Mouse (Mus musculus): ENCODE results near the gene Cnnm3. TPM values are rescaled to one million over a fixed set of nuclear protein-coding genes. Genes with fewer than 3 reads are reported as not detected.

Gene Cnnm3
- polyA plus RNA-seq, 1 experiment from 2014 or later = 3.3 TPM

DNA sequence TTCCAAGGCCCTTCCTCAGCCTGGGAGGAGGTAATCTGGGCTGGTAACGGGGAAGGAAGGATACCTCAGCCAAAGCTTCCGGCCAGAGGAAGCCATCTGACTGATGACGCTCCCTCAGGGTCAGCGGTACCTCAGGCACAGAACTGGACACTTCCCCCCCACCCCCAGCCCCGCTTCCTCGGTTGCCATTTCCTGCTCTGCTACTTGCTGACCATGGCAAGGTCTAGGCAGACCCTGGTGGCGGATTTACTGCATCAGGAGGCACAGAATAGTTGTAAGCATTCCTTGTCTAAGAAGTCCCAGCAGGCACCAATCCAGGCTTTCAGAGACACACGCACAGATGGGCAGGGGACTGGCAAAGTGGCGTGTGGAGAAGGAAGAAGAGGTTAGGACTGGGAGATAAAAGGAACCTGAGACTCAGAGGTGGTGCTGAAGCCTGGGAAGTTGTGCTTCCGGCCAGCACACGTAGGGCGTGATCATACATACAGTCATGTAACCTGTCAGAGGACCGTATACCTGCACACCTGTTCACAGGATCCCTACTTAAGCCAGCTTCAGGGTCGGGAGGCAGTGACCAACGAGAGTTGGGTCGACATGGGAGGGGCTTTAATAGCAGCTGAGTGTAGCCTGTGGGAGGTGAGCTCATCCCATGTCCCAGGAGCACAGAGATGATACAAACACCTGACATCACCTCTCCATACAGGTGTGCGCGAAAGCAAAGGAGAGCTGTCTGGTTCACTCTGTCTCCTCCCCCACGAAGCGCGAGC is 43.1 kb downstream of the Cnnm3 start:
- TF ChIP-seq CTCF (IDR thresholded peaks at IDR 0.05) (no peak), EP300 (IDR thresholded peaks at IDR 0.05) (no peak; the same call in 1 of the 2 replicates)
- peak overlapping the region; percentile 99 for H3K27ac ChIP-seq (ENCODE audit: low read length)
- no peak overlapping the region for H3K9ac ChIP-seq (replicated peaks; ENCODE audit: low read depth)
- peaks cover 26% of the 10 kb centered on the region for H3K4me1 ChIP-seq (ENCODE audit: insufficient read depth, low read depth, low read length)
- no peak overlapping the region for H3K4me3 ChIP-seq (ENCODE audit: low read depth, low read length)
- 57% methylated on average over 21 of the region's 21 CpGs for WGBS
- H3K36me3 ChIP-seq (ENCODE audit: insufficient read depth, low read length) = peaks cover 36% of the 10 kb centered on the region
- H3K9me3 ChIP-seq (ENCODE audit: low read length) = no peaks in the 10 kb centered on the region
- DNase-seq (ENCODE audit: low spot score) (no peak), ATAC-seq (no peak)
- peak overlapping the region; percentile 84 for H3K4me2 ChIP-seq (replicated peaks; ENCODE audit: low read depth, low read length)
- H3K27me3 ChIP-seq (replicated peaks; ENCODE audit: insufficient read depth, low read length) = no peaks in the 10 kb centered on the region

DNA sequence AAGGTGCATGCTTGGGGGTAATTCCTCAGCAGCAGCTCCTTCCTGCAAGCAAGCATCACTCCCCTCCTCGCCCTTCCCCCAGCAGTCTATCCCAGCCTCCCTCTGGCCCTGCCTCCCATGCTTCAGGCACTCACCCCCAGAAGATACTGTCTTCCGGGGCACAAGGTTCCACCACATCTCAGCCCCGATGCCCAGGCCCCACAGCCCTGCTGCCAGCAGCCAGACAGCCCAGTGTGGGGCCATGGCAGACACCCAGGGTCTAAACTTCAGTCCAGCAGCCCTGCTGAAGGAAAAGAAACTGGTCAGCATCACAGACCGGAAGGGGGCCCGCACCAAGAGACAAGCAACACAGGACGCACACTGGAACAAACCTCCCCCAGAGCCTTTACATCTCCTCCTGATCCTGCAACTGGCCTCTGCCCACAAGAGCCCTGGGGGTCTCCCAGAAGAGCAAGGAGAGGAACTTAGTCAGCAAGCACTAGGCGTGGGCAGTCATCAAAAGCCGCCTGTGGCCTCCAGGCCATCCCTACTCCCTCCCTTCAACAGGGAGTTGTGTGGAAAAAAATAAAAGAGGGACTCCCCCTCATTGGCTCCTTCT is 44.2 kb downstream of the Cnnm3 start:
- H3K4me1 ChIP-seq (ENCODE audit: insufficient read depth, low read depth, low read length) = peaks cover 26% of the 10 kb centered on the region
- H3K27ac ChIP-seq (ENCODE audit: low read length) = peak overlapping the region; percentile 99
- H3K4me2 ChIP-seq (replicated peaks; ENCODE audit: low read depth, low read length) = peak overlapping the region; percentile 84
- peaks cover 26% of the 10 kb centered on the region for H3K36me3 ChIP-seq (ENCODE audit: insufficient read depth, low read length)
- H3K4me3 ChIP-seq (ENCODE audit: low read depth, low read length) = peak overlapping the region; percentile 85
- TF ChIP-seq CTCF (IDR thresholded peaks at IDR 0.05) = peak; percentile 8; the same call in 1 of the 2 replicates
- TF ChIP-seq EP300 (IDR thresholded peaks at IDR 0.05) = no peak
- ATAC-seq (no peak), DNase-seq (ENCODE audit: low spot score) (no peak)
- H3K9ac ChIP-seq (replicated peaks; ENCODE audit: low read depth) = peak overlapping the region; percentile 91
- H3K9me3 ChIP-seq (ENCODE audit: low read length) = no peaks in the 10 kb centered on the region
- H3K27me3 ChIP-seq (replicated peaks; ENCODE audit: insufficient read depth, low read length) = no peaks in the 10 kb centered on the region
- WGBS = 0% methylated on average over 7 of the region's 8 CpGs

DNA sequence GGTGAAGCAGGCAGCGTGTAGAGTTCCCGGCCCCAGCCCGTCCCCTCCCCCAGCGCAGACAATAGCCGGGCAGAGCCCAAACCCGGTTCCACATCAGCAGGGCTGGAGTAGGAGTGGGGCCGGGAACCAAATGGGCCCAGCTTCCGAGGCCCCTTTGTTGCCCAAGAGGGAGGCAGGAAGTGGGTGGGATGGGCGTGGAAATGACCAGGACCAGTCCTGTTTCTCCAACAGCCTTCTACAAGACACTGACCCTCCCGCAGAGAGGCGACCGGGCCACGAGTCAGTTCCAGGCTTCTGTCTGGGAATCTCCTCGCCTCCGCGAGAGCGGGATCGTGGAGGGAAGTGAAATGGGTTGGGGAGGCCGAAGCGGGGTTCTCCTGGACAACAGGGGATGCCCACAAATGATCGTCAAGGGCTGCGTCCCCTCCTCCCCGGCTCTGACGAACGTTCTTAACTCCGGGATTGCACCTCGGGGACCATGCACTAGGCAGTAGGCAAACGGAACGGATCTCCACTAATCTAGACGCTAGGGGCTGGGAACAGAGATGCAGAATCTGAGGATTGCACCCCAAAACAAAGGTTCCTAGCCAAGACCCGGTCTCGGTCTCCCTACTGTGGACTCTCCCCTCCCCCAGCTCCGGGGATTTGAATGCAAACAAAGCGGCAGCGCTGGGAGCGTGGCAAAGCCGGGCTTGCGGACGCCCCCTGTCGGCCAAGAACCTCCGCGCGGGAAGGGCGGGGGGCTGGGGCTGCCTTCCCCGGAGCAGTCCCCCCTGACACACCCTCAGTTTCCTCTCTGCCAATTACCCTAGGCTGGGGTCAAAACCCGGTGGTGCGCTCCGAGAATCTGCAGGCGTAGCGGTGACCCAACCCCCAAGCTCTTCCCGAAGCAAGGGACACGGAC is 45.1 kb downstream of the Cnnm3 start:
- Histone ChIP-seq H3K4me3 (ENCODE audit: low read depth, low read length) (peak overlapping the region; percentile 85), H3K27ac (ENCODE audit: low read length) (peak overlapping the region; percentile 99), H3K9ac (replicated peaks; ENCODE audit: low read depth) (peak overlapping the region; percentile 91), H3K27me3 (replicated peaks; ENCODE audit: insufficient read depth, low read length) (no peaks in the 10 kb centered on the region), H3K36me3 (ENCODE audit: insufficient read depth, low read length) (peaks cover 17% of the 10 kb centered on the region), H3K4me1 (ENCODE audit: insufficient read depth, low read depth, low read length) (peaks cover 26% of the 10 kb centered on the region), H3K9me3 (ENCODE audit: low read length) (no peaks in the 10 kb centered on the region), H3K4me2 (replicated peaks; ENCODE audit: low read depth, low read length) (peak overlapping the region; percentile 84)
- TF ChIP-seq CTCF (IDR thresholded peaks at IDR 0.05) (peak; percentile 86), EP300 (IDR thresholded peaks at IDR 0.05) (no peak; the same call in none of the 2 replicates)
- ATAC-seq (peak; percentile 82), DNase-seq (ENCODE audit: low spot score) (peak; percentile 97)
- WGBS = under 1% methylated on average over 50 of the region's 52 CpGs

DNA sequence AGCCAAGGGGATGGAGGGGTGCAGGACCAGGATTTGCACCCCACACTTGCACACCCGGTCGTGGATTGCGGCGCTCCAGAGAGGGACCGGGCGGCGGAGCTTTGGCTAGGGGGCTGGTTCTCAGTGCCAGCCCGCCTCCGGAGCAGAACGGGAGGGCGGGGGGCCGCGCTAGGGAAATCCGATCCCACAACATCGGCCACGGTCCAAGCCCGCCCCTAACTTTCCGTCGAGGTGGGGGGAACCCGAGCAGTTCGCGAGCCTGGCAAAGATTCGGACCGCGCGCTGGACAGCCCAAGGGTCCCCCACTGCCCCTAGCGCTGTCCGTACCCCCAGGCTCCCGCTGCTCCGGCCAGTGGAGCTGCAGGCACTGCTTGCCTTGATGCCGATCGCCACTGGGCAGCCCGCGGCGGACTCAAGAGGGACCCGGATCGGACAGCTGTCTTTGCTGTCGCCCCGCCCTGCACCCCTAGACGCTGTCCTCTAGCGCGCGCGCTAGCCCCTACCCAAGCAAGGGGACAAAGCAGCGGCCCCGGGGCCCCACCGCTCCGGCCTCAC is 45.9 kb downstream of the Cnnm3 start:
- Histone ChIP-seq H3K9me3 (ENCODE audit: low read length) (no peaks in the 10 kb centered on the region), H3K36me3 (ENCODE audit: insufficient read depth, low read length) (peaks cover 10% of the 10 kb centered on the region), H3K27me3 (replicated peaks; ENCODE audit: insufficient read depth, low read length) (no peaks in the 10 kb centered on the region), H3K9ac (replicated peaks; ENCODE audit: low read depth) (peak overlapping the region; percentile 91), H3K4me2 (replicated peaks; ENCODE audit: low read depth, low read length) (peak overlapping the region; percentile 84), H3K27ac (ENCODE audit: low read length) (peak overlapping the region; percentile 99), H3K4me3 (ENCODE audit: low read depth, low read length) (peak overlapping the region; percentile 85), H3K4me1 (ENCODE audit: insufficient read depth, low read depth, low read length) (peaks cover 26% of the 10 kb centered on the region)
- ATAC-seq (peak; percentile 72), DNase-seq (ENCODE audit: low spot score) (peak; percentile 93)
- TF ChIP-seq EP300 (IDR thresholded peaks at IDR 0.05) = no peak; the same call in 1 of the 2 replicates
- TF ChIP-seq CTCF (IDR thresholded peaks at IDR 0.05) = no peak
- 4% methylated on average over 48 of the region's 48 CpGs for WGBS

DNA sequence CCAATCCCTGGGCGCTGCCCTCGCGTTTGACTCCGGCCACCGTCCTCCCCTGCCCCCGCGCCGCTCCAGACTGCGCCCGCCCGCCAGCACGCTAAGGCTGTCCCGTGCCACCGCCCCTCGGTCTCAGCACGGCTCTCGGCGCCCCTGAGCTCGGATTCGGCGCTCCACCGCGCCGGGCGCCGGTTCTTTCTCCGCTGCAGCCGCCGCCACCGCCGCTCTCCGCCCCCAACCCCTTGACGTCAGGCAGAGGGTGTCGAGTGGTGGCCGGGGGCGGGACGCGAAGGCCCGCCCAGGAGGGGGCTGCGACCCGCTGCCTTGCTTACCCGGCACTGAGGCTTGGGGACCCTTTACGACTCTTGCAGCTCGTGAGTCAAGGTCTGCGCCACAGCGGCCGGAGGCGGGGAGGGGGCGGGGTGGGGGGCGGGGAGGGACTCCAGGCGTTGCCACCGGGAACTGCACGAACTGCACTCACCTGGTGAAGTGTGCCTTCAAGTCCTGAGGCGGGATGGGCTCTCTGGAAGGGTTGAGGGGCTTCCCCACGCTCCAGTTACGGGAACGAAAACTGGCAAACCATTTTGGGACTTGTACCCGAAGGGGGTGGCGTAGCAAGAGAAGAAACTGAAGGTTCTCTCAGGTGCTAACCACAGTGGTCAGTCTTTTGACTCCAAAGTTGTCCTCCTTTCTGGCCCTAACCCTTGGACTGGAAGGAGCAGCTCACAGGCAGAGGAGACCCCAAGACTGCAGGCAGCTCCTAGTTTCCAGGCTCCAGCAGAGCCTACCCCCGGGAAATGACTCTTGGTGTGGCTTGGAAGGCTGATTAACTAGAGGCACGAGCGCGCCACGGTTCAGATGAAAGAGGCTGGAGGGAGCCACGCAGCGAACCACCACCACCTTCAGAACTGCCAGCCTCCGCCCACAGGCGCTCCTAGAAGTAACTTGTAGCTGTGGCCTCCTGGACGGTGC is 46.6 kb downstream of the Cnnm3 start, which contains the start of gene Sema4c:
Sema4c (minus strand) TSS at position 319 of the 963 bp plus-strand sequence.
- peak within 1 kb of the TSS; percentile 85 for H3K4me3 ChIP-seq (ENCODE audit: low read depth, low read length)
- H3K27ac ChIP-seq (ENCODE audit: low read length) = peak within 1 kb of the TSS; percentile 99
- peaks cover 26% of the 10 kb centered on the region for H3K4me1 ChIP-seq (ENCODE audit: insufficient read depth, low read depth, low read length)
- TF ChIP-seq CTCF (IDR thresholded peaks at IDR 0.05) (no peak), EP300 (IDR thresholded peaks at IDR 0.05) (no peak)
- no peaks in the 10 kb centered on the region for H3K9me3 ChIP-seq (ENCODE audit: low read length)
- no peaks in the 10 kb centered on the region for H3K27me3 ChIP-seq (replicated peaks; ENCODE audit: insufficient read depth, low read length)
- DNase-seq (ENCODE audit: low spot score) (peak; percentile 81), ATAC-seq (peak; percentile 35)
- H3K9ac ChIP-seq (replicated peaks; ENCODE audit: low read depth) = peak within 1 kb of the TSS; percentile 91
- 1% methylated on average over 61 of the region's 69 CpGs for WGBS
- peak within 1 kb of the TSS; percentile 84 for H3K4me2 ChIP-seq (replicated peaks; ENCODE audit: low read depth, low read length)
- peaks cover 3% of the 10 kb centered on the region for H3K36me3 ChIP-seq (ENCODE audit: insufficient read depth, low read length)
